Mouse (Mus musculus) heart, postnatal 14 days (tissue): ENCODE results near the gene Pnpla1. TPM values are rescaled to one million over a fixed set of nuclear protein-coding genes. Genes with fewer than 3 reads are reported as not detected.

Experiments used
- DNase-seq, 2 experiments: peaks; one replicate each; pipeline ENCODE4 v3.0.0; 2021 to 2022
- intact Hi-C: fragments of 180-260 bp; cut with DNase I; formaldehyde crosslinking; loops from one replicate; pipeline ENCODE4 v1.15.1; 2025
- total RNA-seq, 2 experiments: library from RNA; stranded (reverse); gene quantifications; 2 replicates each; pipeline ENCODE4 v1.2.3; 2021

The Pnpla1 gene
- total RNA-seq, 2 experiments from 2014 or later: not detected

GRCm38 (mm10) chr17:28879931-28880391, 21.8 kb downstream of the Pnpla1 start:
- intact Hi-C loops: loop anchor here (2.0 to 5.0 kb wide), 2 partner anchors 47 to 188 kb away; partner anchors contain the start of genes Mapk14 and Slc26a8

GRCm38 (mm10) chr17:28882316-28882715, 24.1 kb downstream of the Pnpla1 start:
- intact Hi-C loops: no loop called here
- DNase-seq: peak; percentile 69 to 80

More at GRCm38 (mm10) chr17:28879931-28880391, 21.8 kb downstream of the Pnpla1 start:
- peak; percentile 78 to 88 for DNase-seq

GRCm38 (mm10) chr17:28882810-28883209, 24.6 kb downstream of the Pnpla1 start:
- intact Hi-C loops: no loop called here
- DNase-seq: no peak

- intact Hi-C loops: no loop called here
- DNase-seq: no peak
These were observed 25.8 kb downstream of the Pnpla1 start for GRCm38 (mm10) chr17:28883941-28884516.

- intact Hi-C loops: no loop called here
These were observed 27.0 kb downstream of the Pnpla1 start for GRCm38 (mm10) chr17:28885231-28885630.

GRCm38 (mm10) chr17:28886266-28886665, 28.1 kb downstream of the Pnpla1 start:
- intact Hi-C loops: no loop called here
- no peak for DNase-seq

More at GRCm38 (mm10) chr17:28885231-28885630, 27.0 kb downstream of the Pnpla1 start:
- DNase-seq: no peak

GRCm38 (mm10) chr17:28894050-28894767, 36.0 kb downstream of the Pnpla1 start:
- no peak for DNase-seq

GRCm38 (mm10) chr17:28895217-28895875, 37.1 kb downstream of the Pnpla1 start:
- no peak for DNase-seq
- intact Hi-C loops: no loop called here

More at GRCm38 (mm10) chr17:28894050-28894767, 36.0 kb downstream of the Pnpla1 start:
- intact Hi-C loops: no loop called here

- DNase-seq: no peak
- intact Hi-C loops: no loop called here
These were observed 38.0 kb downstream of the Pnpla1 start for GRCm38 (mm10) chr17:28896095-28896780.

- intact Hi-C loops: no loop called here
- DNase-seq: no peak
These were observed 39.6 kb downstream of the Pnpla1 start for GRCm38 (mm10) chr17:28897817-28898216.

- intact Hi-C loops: no loop called here
- DNase-seq: no peak
These were observed 40.0 kb downstream of the Pnpla1 start for GRCm38 (mm10) chr17:28898249-28898648.

GRCm38 (mm10) chr17:28899427-28899826, 41.2 kb downstream of the Pnpla1 start:
- no peak for DNase-seq
- intact Hi-C loops: no loop called here

GRCm38 (mm10) chr17:28901559-28901958, 43.3 kb downstream of the Pnpla1 start:
- DNase-seq: no peak

GRCm38 (mm10) chr17:28904546-28905376, 46.5 kb downstream of the Pnpla1 start:
- intact Hi-C loops: loop anchor here (2.0 kb wide), 1 partner anchor 22 kb away; no protein-coding TSS in a partner anchor
- DNase-seq: peak; percentile 67 to 81

More at GRCm38 (mm10) chr17:28901559-28901958, 43.3 kb downstream of the Pnpla1 start:
- intact Hi-C loops: no loop called here

- peak in 1 of 2 experiments; percentile 25 for DNase-seq
These were observed 47.2 kb downstream of the Pnpla1 start for GRCm38 (mm10) chr17:28905377-28905916.

GRCm38 (mm10) chr17:28907959-28908358, 49.7 kb downstream of the Pnpla1 start:
- intact Hi-C loops: no loop called here
- DNase-seq: no peak

More at GRCm38 (mm10) chr17:28905377-28905916, 47.2 kb downstream of the Pnpla1 start:
- intact Hi-C loops: loop anchor here (2.0 kb wide), 1 partner anchor 21 kb away; no protein-coding TSS in a partner anchor

- DNase-seq: peak; percentile 56 to 70
- intact Hi-C loops: no loop called here
These were observed 51.2 kb downstream of the Pnpla1 start for GRCm38 (mm10) chr17:28909252-28909941.

GRCm38 (mm10) chr17:28910139-28910538, 51.9 kb downstream of the Pnpla1 start:
- DNase-seq: no peak
- intact Hi-C loops: no loop called here
